Mouse (Mus musculus): ENCODE measurements around the gene Gipc3. TPM values are rescaled to one million over a fixed set of nuclear protein-coding genes. Genes with fewer than 3 reads are reported as not detected.

Gipc3 gene
- polyA plus RNA-seq (2014; fragmentation: Nextera tagmentation; extraction: Ambion mirVana), result 0.05 and 0.08 TPM in 2 replicates

DNA sequence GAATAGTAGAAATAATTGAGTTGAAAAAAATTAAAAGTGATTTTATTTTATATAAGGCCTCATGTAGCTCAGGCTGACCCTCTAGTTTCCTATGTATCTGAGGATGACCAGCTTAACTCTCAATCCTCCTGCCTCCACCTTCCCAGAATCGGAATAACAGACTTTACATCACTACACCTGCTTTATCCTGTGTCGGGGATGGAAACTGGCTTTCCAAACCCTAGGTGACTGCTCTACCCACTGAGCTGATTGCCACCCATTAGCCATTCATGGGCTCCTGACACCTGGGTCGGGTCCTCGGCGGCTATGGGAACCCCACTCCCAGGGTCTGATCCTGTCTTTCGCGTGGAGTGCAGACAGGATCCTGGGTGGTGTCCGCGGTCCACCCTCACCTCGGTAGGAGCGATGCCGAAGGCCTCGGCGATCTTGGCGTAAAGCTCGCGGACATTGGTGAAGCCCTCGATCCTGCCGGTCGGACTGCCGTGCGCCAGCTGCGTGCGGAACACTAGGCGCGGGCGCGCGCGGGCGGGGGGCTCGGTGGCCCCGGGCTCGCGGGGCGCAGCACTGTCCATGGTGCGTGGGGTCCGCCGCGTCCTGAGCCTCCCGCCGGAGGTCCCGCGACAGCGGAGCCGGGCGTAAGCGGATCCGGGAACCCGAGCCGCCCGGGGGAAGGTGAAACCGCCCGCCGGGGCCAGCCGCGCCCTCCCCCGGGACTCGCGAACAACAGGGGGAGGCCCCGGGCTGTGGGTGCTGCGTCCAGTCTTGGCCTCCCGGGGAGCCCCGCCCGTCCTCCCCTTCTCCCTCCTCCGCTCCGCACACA is at the start of gene Gipc3:
Gene Gipc3 (minus strand): TSS at position 581 of the 820 bp plus-strand sequence.
- Histone ChIP-seq H3K36me3 (ENCODE audit: insufficient read depth) (peaks cover 14% of the 10 kb centered on the region), H3K27me3 (ENCODE audit: insufficient read depth, low read length) (peaks cover 33% of the 10 kb centered on the region), H3K4me1 (ENCODE audit: insufficient read depth) (peaks cover 4% of the 10 kb centered on the region; the same call in 1 of the 2 replicates), H3K9me3 (ENCODE audit: low read depth, low read length) (no peaks in the 10 kb centered on the region), H3K4me2 (peak within 1 kb of the TSS; percentile 78), H3K27ac (ENCODE audit: low read depth) (no peak within 1 kb of the TSS), H3K9ac (peak within 1 kb of the TSS; percentile 58), H3K4me3 (ENCODE audit: low read depth, low read length) (peak within 1 kb of the TSS; percentile 50)
- TF ChIP-seq CTCF (IDR thresholded peaks at IDR 0.05; ENCODE audit: low read depth), result no peak
- DNase-seq, result no peak
- WGBS, result 4% methylated on average over 59 of the region's 67 CpGs
- no peak for ATAC-seq (ENCODE audit: insufficient read depth)

DNA sequence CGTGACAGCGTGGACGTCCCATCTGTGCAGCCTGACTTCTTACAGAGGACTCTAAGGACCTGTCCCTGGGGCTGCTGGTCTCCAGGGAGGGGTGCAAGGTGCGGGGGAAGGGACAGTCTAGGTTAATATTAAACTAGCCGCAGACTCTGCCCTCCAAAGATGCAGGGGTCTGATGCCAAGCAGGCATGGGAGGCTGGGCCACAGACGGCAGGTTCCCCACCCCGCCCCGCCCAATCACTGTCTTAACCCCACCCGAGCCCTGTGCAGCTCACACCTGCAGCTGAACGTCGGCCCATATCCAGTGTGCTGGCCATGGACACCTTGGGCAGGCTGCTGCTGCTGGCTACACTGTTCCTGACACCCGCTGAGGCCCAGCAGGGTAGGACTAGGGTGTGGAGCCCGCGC is 49.7 kb upstream of the Gipc3 start, which contains the start of gene Smim24:
Gene Smim24 (plus strand): TSS at position 271 of the 405 bp plus-strand sequence.
- 47% methylated on average over 14 of the region's 14 CpGs for WGBS
- Histone ChIP-seq H3K9me3 (ENCODE audit: low read depth, low read length) (no peaks in the 10 kb centered on the region), H3K27me3 (ENCODE audit: insufficient read depth, low read length) (no peaks in the 10 kb centered on the region), H3K36me3 (ENCODE audit: insufficient read depth) (peaks cover 27% of the 10 kb centered on the region), H3K9ac (peak within 1 kb of the TSS; percentile 48), H3K27ac (ENCODE audit: low read depth) (no peak within 1 kb of the TSS), H3K4me1 (ENCODE audit: insufficient read depth) (no peaks in the 10 kb centered on the region; the same call in 1 of the 2 replicates), H3K4me3 (ENCODE audit: low read depth, low read length) (peak within 1 kb of the TSS; percentile 24), H3K4me2 (peak within 1 kb of the TSS; percentile 64)
- ATAC-seq (ENCODE audit: insufficient read depth) (no peak), DNase-seq (no peak)
- TF ChIP-seq CTCF (IDR thresholded peaks at IDR 0.05; ENCODE audit: low read depth), result no peak

DNA sequence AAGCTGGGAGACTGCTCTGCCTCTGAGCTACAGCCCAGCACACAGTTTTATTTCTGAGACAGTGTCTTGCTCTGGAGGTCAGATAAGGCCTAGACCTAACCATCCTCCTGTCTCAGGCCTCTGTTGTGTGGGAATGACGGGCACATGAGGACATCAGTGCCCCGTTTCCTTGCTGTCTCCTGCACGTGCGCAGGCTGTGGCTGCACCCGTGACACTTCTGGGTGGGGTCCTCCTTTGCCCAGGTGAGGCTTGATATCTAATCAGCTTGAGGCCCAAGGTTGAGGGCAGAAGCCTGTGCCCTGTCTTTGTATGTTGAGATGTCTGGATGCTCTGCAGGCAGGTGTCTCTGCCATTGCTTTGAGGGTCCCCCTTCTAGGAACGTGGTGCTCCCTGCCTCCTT is 49.2 kb upstream of the Gipc3 start:
- Histone ChIP-seq H3K9me3 (ENCODE audit: low read depth, low read length) (no peaks in the 10 kb centered on the region), H3K4me3 (ENCODE audit: low read depth, low read length) (no peak overlapping the region), H3K27ac (ENCODE audit: low read depth) (no peak overlapping the region), H3K9ac (no peak overlapping the region), H3K4me2 (no peak overlapping the region), H3K27me3 (ENCODE audit: insufficient read depth, low read length) (no peaks in the 10 kb centered on the region), H3K4me1 (ENCODE audit: insufficient read depth) (no peaks in the 10 kb centered on the region; the same call in 1 of the 2 replicates), H3K36me3 (ENCODE audit: insufficient read depth) (peaks cover 27% of the 10 kb centered on the region)
- 78% methylated on average over 6 of the region's 6 CpGs for WGBS
- no peak for ATAC-seq (ENCODE audit: insufficient read depth)
- DNase-seq, result no peak
- TF ChIP-seq CTCF (IDR thresholded peaks at IDR 0.05; ENCODE audit: low read depth), result no peak

DNA sequence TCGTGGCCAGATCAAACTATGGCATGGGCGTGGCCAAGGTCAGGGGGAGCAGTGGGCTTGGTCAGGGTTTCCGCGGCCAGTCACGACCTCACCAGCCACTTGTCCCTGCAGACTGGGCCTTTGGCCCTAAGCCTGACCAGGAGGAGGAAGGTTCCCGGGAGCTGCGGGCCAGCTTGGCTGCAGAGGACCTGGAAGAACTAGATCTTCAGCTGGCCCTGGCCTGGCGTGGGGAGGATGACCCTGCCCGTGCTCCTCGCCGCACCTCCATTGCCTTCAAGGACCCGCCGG is 47.6 kb upstream of the Gipc3 start:
- no peaks in the 10 kb centered on the region for H3K9me3 ChIP-seq (ENCODE audit: low read depth, low read length)
- no peak overlapping the region for H3K4me3 ChIP-seq (ENCODE audit: low read depth, low read length)
- no peak overlapping the region for H3K27ac ChIP-seq (ENCODE audit: low read depth)
- no peak overlapping the region for H3K9ac ChIP-seq
- DNase-seq (no peak), ATAC-seq (ENCODE audit: insufficient read depth) (no peak)
- TF ChIP-seq CTCF (IDR thresholded peaks at IDR 0.05; ENCODE audit: low read depth), result no peak
- H3K4me2 ChIP-seq, result no peak overlapping the region
- H3K36me3 ChIP-seq (ENCODE audit: insufficient read depth), result peaks cover 34% of the 10 kb centered on the region
- no peaks in the 10 kb centered on the region; the same call in none of the 2 replicates for H3K4me1 ChIP-seq (ENCODE audit: insufficient read depth)
- no peaks in the 10 kb centered on the region for H3K27me3 ChIP-seq (ENCODE audit: insufficient read depth, low read length)
- 87% methylated on average over 13 of the region's 13 CpGs for WGBS

DNA sequence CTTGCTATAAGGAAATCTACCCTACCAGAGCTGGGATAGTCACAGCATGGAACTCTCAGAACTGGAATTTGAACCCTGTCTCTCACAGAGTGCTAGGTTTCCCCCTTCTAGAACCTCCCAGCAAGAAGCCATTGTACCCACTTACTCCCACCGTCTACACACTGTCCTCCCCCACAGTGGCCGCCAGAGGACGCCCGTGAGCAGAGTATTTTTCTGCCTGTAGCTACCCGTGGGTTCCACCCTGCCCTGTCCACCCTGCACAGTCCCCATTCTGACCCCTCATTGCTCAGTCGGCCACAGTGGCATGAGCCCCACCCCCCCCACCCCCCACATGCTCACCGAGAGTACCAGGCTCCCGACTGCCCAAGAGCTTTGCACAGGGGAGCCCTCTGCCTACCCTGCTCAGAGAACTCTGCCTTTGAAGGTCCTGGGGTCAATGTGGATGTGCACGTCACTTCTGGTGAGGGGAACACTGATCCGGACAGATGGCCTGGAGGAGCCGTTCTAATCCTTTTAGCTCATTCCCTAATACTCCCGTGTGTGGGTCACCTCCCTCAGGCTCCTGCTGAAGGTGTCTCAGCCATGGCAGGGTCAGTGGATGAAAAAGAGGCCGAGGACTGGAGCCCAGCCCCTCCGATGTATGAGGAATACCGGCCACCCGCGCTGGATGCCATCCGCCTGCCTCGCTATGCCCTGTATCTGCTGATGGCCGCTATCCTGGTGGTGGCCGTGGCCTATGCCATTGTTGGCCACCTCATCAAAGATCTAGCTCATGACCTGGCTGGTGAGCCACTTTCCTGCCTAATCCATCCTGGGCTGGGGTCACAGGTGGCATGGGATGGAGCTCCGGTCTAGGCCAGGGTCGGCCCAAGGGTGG is 47.0 kb upstream of the Gipc3 start:
- peak; percentile 94 for TF ChIP-seq CTCF (IDR thresholded peaks at IDR 0.05; ENCODE audit: low read depth)
- Histone ChIP-seq H3K27ac (ENCODE audit: low read depth) (no peak overlapping the region; the same call in 1 of the 2 replicates), H3K9me3 (ENCODE audit: low read depth, low read length) (no peaks in the 10 kb centered on the region), H3K4me1 (ENCODE audit: insufficient read depth) (no peaks in the 10 kb centered on the region; the same call in none of the 2 replicates), H3K4me3 (ENCODE audit: low read depth, low read length) (no peak overlapping the region), H3K4me2 (no peak overlapping the region), H3K9ac (no peak overlapping the region), H3K27me3 (ENCODE audit: insufficient read depth, low read length) (no peaks in the 10 kb centered on the region), H3K36me3 (ENCODE audit: insufficient read depth) (peaks cover 35% of the 10 kb centered on the region)
- ATAC-seq (ENCODE audit: insufficient read depth) (peak; percentile 65), DNase-seq (peak; percentile 76)
- 57% methylated on average over 23 of the region's 23 CpGs for WGBS

DNA sequence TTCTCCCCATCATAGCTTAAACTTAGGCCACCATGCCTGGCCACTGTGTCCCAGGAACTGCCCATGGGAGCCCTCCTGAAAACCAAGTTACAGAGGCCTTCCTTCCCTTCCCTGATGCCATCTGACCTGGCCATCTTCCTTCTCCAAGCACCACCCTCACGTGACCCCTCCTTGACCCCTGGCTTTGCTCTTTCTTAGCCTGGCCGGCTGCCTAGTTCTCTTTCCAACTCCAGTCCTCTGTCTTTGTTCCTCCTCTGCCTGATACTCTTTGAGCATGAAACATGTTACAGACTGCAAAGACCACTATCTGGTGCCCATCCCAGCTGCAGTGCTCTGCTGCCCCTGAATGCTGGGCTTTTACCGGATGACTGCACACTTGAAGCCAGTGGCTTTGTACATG is 46.3 kb upstream of the Gipc3 start:
- no peaks in the 10 kb centered on the region for H3K9me3 ChIP-seq (ENCODE audit: low read depth, low read length)
- H3K9ac ChIP-seq, result no peak overlapping the region
- no peak overlapping the region; the same call in none of the 2 replicates for H3K27ac ChIP-seq (ENCODE audit: low read depth)
- H3K27me3 ChIP-seq (ENCODE audit: insufficient read depth, low read length), result no peaks in the 10 kb centered on the region
- no peak overlapping the region for H3K4me2 ChIP-seq
- WGBS, result 47% methylated on average over 3 of the region's 3 CpGs
- H3K36me3 ChIP-seq (ENCODE audit: insufficient read depth), result peaks cover 35% of the 10 kb centered on the region
- no peaks in the 10 kb centered on the region; the same call in none of the 2 replicates for H3K4me1 ChIP-seq (ENCODE audit: insufficient read depth)
- no peak for TF ChIP-seq CTCF (IDR thresholded peaks at IDR 0.05; ENCODE audit: low read depth)
- DNase-seq, result peak; percentile 29
- no peak for ATAC-seq (ENCODE audit: insufficient read depth)
- H3K4me3 ChIP-seq (ENCODE audit: low read depth, low read length), result no peak overlapping the region
